Mouse (Mus musculus): Measurements from ENCODE around the gene Gpr89.

GRCm38 (mm10) chr3:96936241-96936640 lies 31.1 kb upstream of the Gpr89 start:
- TF ChIP-seq CTCF (IDR thresholded peaks at IDR 0.05; ENCODE audit: low read depth, low read length) (peak; percentile 59), POLR2A (IDR thresholded peaks at IDR 0.05; ENCODE audit: extremely low read depth, insufficient read depth, low read length) (no peak)
